Mouse (Mus musculus) hindbrain, embryonic 12.5 days (tissue): ENCODE data around the gene Ddx51. TPM values are rescaled to one million over a fixed set of nuclear protein-coding genes. Genes with fewer than 3 reads are reported as not detected.

Experiments
- ATAC-seq: fragments of 200-750 bp; cut with Nextera tagmentation; 2 replicates; pipeline ENCODE4 v1.8.0; 2017; ENCODE audit warnings: moderate TSS enrichment; ENCODE audit not compliant: low FRiP score
- H3K27ac ChIP-seq: fragments of 300-500 bp; sonication (generic); 2 replicates; pipeline ENCODE4 v1.5.1; 2016; ENCODE audit warnings: mild to moderate bottlenecking
- H3K27me3 ChIP-seq: fragments of 300-500 bp; sonication (generic); 2 replicates; pipeline ENCODE4 v1.6.1; 2016; ENCODE audit warnings: mild to moderate bottlenecking
- H3K36me3 ChIP-seq: fragments of 300-500 bp; sonication (generic); 2 replicates; pipeline ENCODE4 v1.6.1; 2016; ENCODE audit warnings: mild to moderate bottlenecking
- H3K4me1 ChIP-seq: fragments of 300-500 bp; sonication (generic); 2 replicates; pipeline ENCODE4 v1.6.1; 2016
- H3K4me2 ChIP-seq: fragments of 300-500 bp; sonication (generic); replicated peaks from 2 replicates; pipeline ENCODE4 v1.6.1; 2016; ENCODE audit warnings: mild to moderate bottlenecking
- H3K4me3 ChIP-seq: fragments of 300-500 bp; sonication (generic); 2 replicates; pipeline ENCODE4 v1.5.1; 2016; ENCODE audit warnings: mild to moderate bottlenecking
- H3K9ac ChIP-seq: fragments of 300-500 bp; sonication (generic); 2 replicates; pipeline ENCODE4 v1.6.1; 2016; ENCODE audit warnings: mild to moderate bottlenecking, moderate library complexity
- H3K9me3 ChIP-seq: fragments of 300-500 bp; sonication (generic); replicated peaks from 2 replicates; pipeline ENCODE4 v1.6.1; 2016; ENCODE audit warnings: mild to moderate bottlenecking
- WGBS: fragments of 180-500 bp; shearing (Covaris S2); methylation state at CpG from one replicate; pipeline ENCODE4 v1.1.7; 2016; 5-methylcytosine and 5-hydroxymethylcytosine counted together
- polyA plus RNA-seq: library from polyadenylated mRNA; unstranded; fragments of >200 nt; fragmentation: Nextera tagmentation; extraction: Ambion mirVana; gene quantifications from 2 replicates; pipeline ENCODE4 v1.2.1, GENCODE M21; 2016

The Ddx51 gene
- polyA plus RNA-seq = 33.3 and 34.1 TPM in 2 replicates

- Histone ChIP-seq H3K36me3 (peaks cover 72% of the 10 kb centered on the region), H3K27ac (no peak within 1 kb of the TSS), H3K4me2 (peak within 1 kb of the TSS; percentile 98), H3K4me1 (peaks cover 19% of the 10 kb centered on the region), H3K4me3 (peak within 1 kb of the TSS; percentile 68), H3K27me3 (no peaks in the 10 kb centered on the region), H3K9me3 (no peaks in the 10 kb centered on the region), H3K9ac (peak within 1 kb of the TSS; percentile 75)
- WGBS = 1% methylated on average over 91 of the region's 91 CpGs
- peak; percentile 78 for ATAC-seq
Observed at GRCm38 (mm10) chr5:110652719-110653648, at the start of gene Ddx51, which contains the start of gene Noc4l. Gene Ddx51, plus strand, starts transcription at chr5:110653451. Gene Noc4l, minus strand, starts transcription at chr5:110653417.

GRCm38 (mm10) chr5:110604311-110604710 lies 48.9 kb upstream of the Ddx51 start:
- no peaks in the 10 kb centered on the region; the same call in 1 of the 2 replicates for H3K27me3 ChIP-seq
- 91% methylated on average over 2 of the region's 2 CpGs for WGBS
- no peak for ATAC-seq
- no peak overlapping the region for H3K4me3 ChIP-seq
- H3K27ac ChIP-seq = no peak overlapping the region
- H3K4me1 ChIP-seq = no peaks in the 10 kb centered on the region
- no peak overlapping the region for H3K9ac ChIP-seq
- no peaks in the 10 kb centered on the region for H3K36me3 ChIP-seq
- no peaks in the 10 kb centered on the region for H3K9me3 ChIP-seq
- H3K4me2 ChIP-seq = no peak overlapping the region

- Histone ChIP-seq H3K27me3 (no peaks in the 10 kb centered on the region), H3K27ac (no peak overlapping the region), H3K9ac (no peak overlapping the region), H3K4me1 (no peaks in the 10 kb centered on the region), H3K9me3 (no peaks in the 10 kb centered on the region), H3K36me3 (no peaks in the 10 kb centered on the region), H3K4me3 (no peak overlapping the region), H3K4me2 (no peak overlapping the region)
- no peak for ATAC-seq
- 64% methylated on average over 5 of the region's 5 CpGs for WGBS
Observed at GRCm38 (mm10) chr5:110605531-110606221, 47.6 kb upstream of the Ddx51 start.

- Histone ChIP-seq H3K9me3 (no peaks in the 10 kb centered on the region), H3K27me3 (no peaks in the 10 kb centered on the region), H3K27ac (no peak overlapping the region), H3K4me2 (no peak overlapping the region), H3K4me1 (no peaks in the 10 kb centered on the region), H3K9ac (no peak overlapping the region), H3K36me3 (no peaks in the 10 kb centered on the region), H3K4me3 (no peak overlapping the region)
- no peak for ATAC-seq
- 76% methylated on average over 3 of the region's 3 CpGs for WGBS
Observed at GRCm38 (mm10) chr5:110607767-110608166, 45.5 kb upstream of the Ddx51 start.

GRCm38 (mm10) chr5:110608336-110608735 lies 44.9 kb upstream of the Ddx51 start:
- ATAC-seq = no peak
- WGBS = 85% methylated on average over 6 of the region's 6 CpGs
- Histone ChIP-seq H3K4me3 (no peak overlapping the region), H3K4me1 (no peaks in the 10 kb centered on the region), H3K36me3 (no peaks in the 10 kb centered on the region), H3K4me2 (no peak overlapping the region), H3K9me3 (no peaks in the 10 kb centered on the region), H3K27me3 (no peaks in the 10 kb centered on the region), H3K9ac (no peak overlapping the region), H3K27ac (no peak overlapping the region)

- Histone ChIP-seq H3K36me3 (no peaks in the 10 kb centered on the region), H3K4me1 (no peaks in the 10 kb centered on the region), H3K9me3 (no peaks in the 10 kb centered on the region), H3K4me2 (no peak overlapping the region), H3K27me3 (no peaks in the 10 kb centered on the region), H3K9ac (no peak overlapping the region), H3K4me3 (no peak overlapping the region), H3K27ac (no peak overlapping the region)
- ATAC-seq = no peak
- WGBS = 64% methylated on average over 8 of the region's 8 CpGs
Observed at GRCm38 (mm10) chr5:110608941-110609340, 44.3 kb upstream of the Ddx51 start.

- Histone ChIP-seq H3K27me3 (no peaks in the 10 kb centered on the region), H3K4me3 (no peak overlapping the region), H3K4me1 (no peaks in the 10 kb centered on the region), H3K9me3 (no peaks in the 10 kb centered on the region), H3K36me3 (no peaks in the 10 kb centered on the region), H3K4me2 (no peak overlapping the region), H3K9ac (no peak overlapping the region), H3K27ac (no peak overlapping the region)
- WGBS = 91% methylated on average over 3 of the region's 3 CpGs
- ATAC-seq = no peak
Observed at GRCm38 (mm10) chr5:110609425-110609824, 43.8 kb upstream of the Ddx51 start.

- Histone ChIP-seq H3K4me3 (no peak overlapping the region), H3K27ac (no peak overlapping the region), H3K9me3 (no peaks in the 10 kb centered on the region), H3K4me2 (no peak overlapping the region), H3K27me3 (no peaks in the 10 kb centered on the region), H3K4me1 (no peaks in the 10 kb centered on the region), H3K9ac (no peak overlapping the region), H3K36me3 (no peaks in the 10 kb centered on the region)
- WGBS = 83% methylated on average over 5 of the region's 5 CpGs
- no peak for ATAC-seq
Observed at GRCm38 (mm10) chr5:110609868-110610267, 43.4 kb upstream of the Ddx51 start.

- ATAC-seq = no peak
- H3K4me2 ChIP-seq = no peak overlapping the region
- 87% methylated on average over 7 of the region's 7 CpGs for WGBS
- H3K27ac ChIP-seq = no peak overlapping the region
- H3K4me1 ChIP-seq = no peaks in the 10 kb centered on the region
- H3K27me3 ChIP-seq = no peaks in the 10 kb centered on the region
- no peaks in the 10 kb centered on the region for H3K9me3 ChIP-seq
- H3K4me3 ChIP-seq = no peak overlapping the region
- H3K9ac ChIP-seq = no peak overlapping the region
- no peaks in the 10 kb centered on the region for H3K36me3 ChIP-seq
Observed at GRCm38 (mm10) chr5:110610484-110610883, 42.8 kb upstream of the Ddx51 start.

GRCm38 (mm10) chr5:110611435-110612158 lies 41.7 kb upstream of the Ddx51 start:
- no peaks in the 10 kb centered on the region for H3K36me3 ChIP-seq
- H3K4me2 ChIP-seq = no peak overlapping the region
- no peak overlapping the region for H3K9ac ChIP-seq
- 68% methylated on average over 5 of the region's 5 CpGs for WGBS
- no peaks in the 10 kb centered on the region for H3K9me3 ChIP-seq
- H3K27me3 ChIP-seq = no peaks in the 10 kb centered on the region
- H3K4me1 ChIP-seq = no peaks in the 10 kb centered on the region
- H3K4me3 ChIP-seq = no peak overlapping the region
- no peak overlapping the region for H3K27ac ChIP-seq
- no peak for ATAC-seq

- Histone ChIP-seq H3K4me1 (0 out of 2 replicates have a peak, but pooled peaks cover 4% of the 10 kb centered on the region), H3K4me2 (no peak overlapping the region), H3K9ac (no peak overlapping the region), H3K27me3 (no peaks in the 10 kb centered on the region), H3K4me3 (no peak overlapping the region), H3K27ac (no peak overlapping the region), H3K9me3 (no peaks in the 10 kb centered on the region), H3K36me3 (no peaks in the 10 kb centered on the region; the same call in 1 of the 2 replicates)
- no peak for ATAC-seq
- WGBS = 91% methylated on average over 6 of the region's 6 CpGs
Observed at GRCm38 (mm10) chr5:110619226-110619625, 34.0 kb upstream of the Ddx51 start.

GRCm38 (mm10) chr5:110624319-110624718 lies 28.9 kb upstream of the Ddx51 start:
- Histone ChIP-seq H3K27me3 (no peaks in the 10 kb centered on the region), H3K4me1 (peaks cover 6% of the 10 kb centered on the region), H3K9ac (no peak overlapping the region), H3K27ac (no peak overlapping the region), H3K4me2 (no peak overlapping the region), H3K4me3 (no peak overlapping the region), H3K36me3 (no peaks in the 10 kb centered on the region; the same call in 1 of the 2 replicates), H3K9me3 (no peaks in the 10 kb centered on the region)
- 88% methylated on average over 2 of the region's 2 CpGs for WGBS
- no peak for ATAC-seq
